Mouse (Mus musculus) fibroblast of lung, adult 2 months (primary cell): Measurements from ENCODE around the gene Prkaca.
A peak's percentile ranks its signal among the peaks of the same experiment; 100 is the strongest.

Experiments used
- DNase-seq: peaks from one replicate; pipeline ENCODE4 v3.0.0-alpha.2; 2011; ENCODE audit warnings: low read depth

Prkaca gene

DNA sequence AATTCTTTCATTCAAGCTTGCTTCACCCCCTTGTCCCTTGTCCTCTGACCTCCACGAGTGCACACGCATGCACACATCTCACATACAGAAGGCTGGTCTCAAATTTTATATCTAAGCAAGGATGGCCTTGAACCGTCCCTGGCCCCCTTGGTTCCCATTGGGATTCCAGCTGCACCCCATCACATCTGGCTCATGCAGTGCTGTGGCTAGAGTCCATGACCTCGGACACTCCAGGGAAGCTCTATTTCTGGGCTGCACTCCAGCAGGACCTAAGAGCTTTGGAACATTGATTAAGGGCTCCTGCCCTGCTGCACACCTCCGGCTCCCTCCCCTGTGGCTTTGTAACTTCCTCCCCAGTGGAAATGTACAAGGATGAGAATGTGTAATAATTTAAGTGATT, 65.2 kb downstream of the Prkaca start:
- DNase-seq = no peak

DNA sequence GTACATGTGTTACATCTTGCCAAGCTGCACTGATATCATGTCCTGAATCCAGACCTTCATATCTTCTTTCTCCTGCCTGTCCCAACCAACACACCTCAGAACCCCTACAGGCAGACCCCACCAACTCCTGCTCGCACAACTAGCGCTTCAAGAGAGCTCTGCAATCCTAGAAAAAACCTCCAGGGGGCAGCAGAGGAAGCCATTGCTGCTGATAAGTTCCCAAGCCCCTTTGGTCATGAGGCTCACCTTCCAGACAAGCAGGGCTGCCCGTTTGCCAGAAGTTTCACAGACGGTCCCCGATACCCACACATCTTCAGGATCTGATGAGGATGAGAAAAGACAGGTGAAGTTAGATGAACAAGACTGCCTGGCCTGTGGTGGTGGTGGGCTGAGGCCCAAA, 66.3 kb downstream of the Prkaca start:
- peak; percentile 44 for DNase-seq

GRCm38 (mm10) chr8:84042066-84042947, 69.5 kb downstream of the Prkaca start, which contains the start of gene Il27ra:
Gene Il27ra (minus strand): TSS chr8:84042589.
- no peak for DNase-seq

- DNase-seq = no peak
These were observed 70.2 kb downstream of the Prkaca start for GRCm38 (mm10) chr8:84042948-84043342.

GRCm38 (mm10) chr8:84044103-84044502, 71.3 kb downstream of the Prkaca start:
- DNase-seq = no peak

DNA sequence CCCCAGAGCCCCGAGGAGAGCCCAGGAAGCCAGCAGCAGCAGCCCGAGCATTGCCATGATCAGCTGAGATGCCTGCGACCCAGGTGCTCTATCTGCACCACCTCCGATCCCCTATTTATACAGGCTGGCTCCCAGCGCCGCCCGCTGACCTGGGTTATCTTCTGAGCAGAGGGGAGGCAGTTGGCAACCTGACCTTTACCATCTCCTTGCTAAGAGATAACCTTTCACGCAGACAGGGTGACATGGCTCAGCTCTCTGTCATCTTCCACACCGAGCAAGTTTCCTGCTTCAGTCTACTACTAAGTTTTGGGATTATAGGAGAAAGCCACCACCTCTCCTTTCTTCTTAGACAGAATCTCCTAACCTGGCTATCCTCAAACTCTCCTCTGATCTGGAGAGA, 72.1 kb downstream of the Prkaca start, which contains the start of gene Rln3:
Gene Rln3, minus strand, starts transcription at position 101 of the 400 bp plus-strand sequence.
- DNase-seq = no peak
